In the genomic region with DNA sequence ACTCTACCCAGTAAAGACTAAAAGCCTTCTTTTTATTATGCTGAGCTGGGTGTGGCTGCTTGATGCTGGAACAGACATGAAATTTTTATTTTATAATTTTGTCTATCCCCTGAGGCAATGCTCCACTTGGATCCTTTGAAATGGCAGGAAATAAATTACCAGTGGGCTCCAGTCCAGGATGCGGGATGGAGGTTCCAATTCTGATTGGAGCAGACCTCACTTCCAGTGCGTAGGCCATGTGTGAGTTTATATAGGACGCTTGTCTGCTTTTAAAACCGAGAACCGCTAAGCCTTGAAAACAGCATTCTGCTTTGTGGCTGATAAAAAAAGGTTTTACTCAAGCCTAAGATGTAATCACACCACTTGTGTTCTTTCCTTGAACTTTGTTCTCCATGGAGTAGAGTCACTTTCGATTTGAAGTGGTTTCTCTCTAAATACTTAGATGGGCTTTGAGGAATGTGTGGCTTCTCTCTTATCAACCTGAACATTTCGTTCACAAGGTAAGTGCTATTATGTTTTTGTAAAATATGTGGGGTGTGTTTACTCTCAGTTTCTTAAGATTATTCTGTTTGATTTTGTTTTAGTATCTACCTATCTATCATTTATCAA, we compare ENCODE assay signal across 11 mouse cellular contexts.
A peak's percentile ranks its signal among the peaks of the same experiment; 100 is the strongest.
DNase-seq lines count a peak whose midpoint lies in the region; ATAC-seq and TF ChIP-seq lines count a peak whose summit lies in the region.
"Had no signal": no experiment of that assay in that cellular context is flagged by ENCODE, and none has a peak within 500 bp of the region (broad histone marks: within the 10 kb centered on the region; RNA-seq: fewer than 3 reads in every experiment).

No protein-coding gene starts in this region.

- TF ChIP-seq POLR2A in kidney, adult 2 months (IDR thresholded peaks at IDR 0.05; ENCODE audit: low read depth, low read length) = no peak

- no peak for TF ChIP-seq CTCF in kidney, adult 2 months (conservative IDR thresholded peaks at IDR 0.05; ENCODE audit: insufficient read depth, insufficient read length, low read depth, low read length)

- no peak overlapping the region for H3K9ac ChIP-seq in embryonic facial prominence, embryonic 14.5 days (ENCODE audit: low read depth, low read length)
- H3K9ac ChIP-seq: embryonic facial prominence, embryonic 12.5 days; heart, embryonic 13.5 days; liver, embryonic 13.5 days had no signal

- H3K27ac ChIP-seq in kidney, adult 2 months (ENCODE audit: insufficient read depth, low read depth, low read length) = no peak overlapping the region
- H3K27ac ChIP-seq in embryonic facial prominence, embryonic 14.5 days (replicated peaks; ENCODE audit: low read depth, low read length) = no peak overlapping the region
- H3K27ac ChIP-seq: embryonic facial prominence, embryonic 12.5 days; heart, embryonic 13.5 days; liver, embryonic 13.5 days had no signal

- no peak overlapping the region for H3K4me3 ChIP-seq in kidney, adult 2 months (ENCODE audit: insufficient read depth, low read depth, low read length)
- no peak overlapping the region for H3K4me3 ChIP-seq in embryonic facial prominence, embryonic 14.5 days (ENCODE audit: low read depth, low read length)
- H3K4me3 ChIP-seq: embryonic facial prominence, embryonic 12.5 days; heart, embryonic 13.5 days; liver, embryonic 13.5 days had no signal

- 0 out of 2 replicates have a peak overlapping the region, but pooled peaks have one; percentile 4 for H3K4me2 ChIP-seq in embryonic facial prominence, embryonic 14.5 days (ENCODE audit: low read depth, low read length)
- H3K4me2 ChIP-seq: embryonic facial prominence, embryonic 12.5 days; heart, embryonic 13.5 days; liver, embryonic 13.5 days had no signal

- no peak for ATAC-seq in embryonic facial prominence, embryonic 14.5 days (ENCODE audit: low read depth)

- 63% methylated on average over 7 of the region's 7 CpGs for WGBS in kidney, adult 2 months
- WGBS in embryonic facial prominence, embryonic 14.5 days = 47% methylated on average over 7 of the region's 7 CpGs

- H3K36me3 ChIP-seq in kidney, adult 2 months (ENCODE audit: control insufficient read depth, insufficient read depth, low read length) = no peaks in the 10 kb centered on the region
- no peaks in the 10 kb centered on the region for H3K36me3 ChIP-seq in embryonic facial prominence, embryonic 14.5 days (ENCODE audit: control insufficient read depth, insufficient read depth, low read length)
- H3K36me3 ChIP-seq: embryonic facial prominence, embryonic 12.5 days; heart, embryonic 13.5 days; liver, embryonic 13.5 days had no signal

- DNase-seq in adrenal gland, postnatal 25 days = peak; percentile 6
- no peak for DNase-seq in adrenal gland, postnatal 14 days
- peak; percentile 21 for DNase-seq in kidney, adult 2 months
- DNase-seq in kidney, postnatal 10 days = no peak
- DNase-seq in embryonic facial prominence, embryonic 14.5 days (ENCODE audit: low spot score) = peak; percentile 75
- DNase-seq in right cerebral cortex, adult 2 months (ENCODE audit: low spot score in 2 of 2) = peak; percentile 56 to 62
- DNase-seq in adipocyte (ENCODE audit: low spot score) = no peak
- no peak for DNase-seq in cerebellum, postnatal 25 days
- DNase-seq: liver, embryonic 13.5 days had no signal

- H3K27me3 ChIP-seq in kidney, adult 2 months (replicated peaks; ENCODE audit: control insufficient read depth, insufficient read depth, low read length) = no peaks in the 10 kb centered on the region
- H3K27me3 ChIP-seq in embryonic facial prominence, embryonic 14.5 days (replicated peaks; ENCODE audit: control insufficient read depth, insufficient read depth, low read length) = no peaks in the 10 kb centered on the region
- H3K27me3 ChIP-seq: embryonic facial prominence, embryonic 12.5 days; heart, embryonic 13.5 days; liver, embryonic 13.5 days had no signal

- H3K4me1 ChIP-seq in kidney, adult 2 months (ENCODE audit: control insufficient read depth, insufficient read depth, low read length) = peaks cover 43% of the 10 kb centered on the region
- H3K4me1 ChIP-seq in embryonic facial prominence, embryonic 14.5 days (ENCODE audit: control insufficient read depth, insufficient read depth, low read length) = peaks cover 9% of the 10 kb centered on the region
- H3K4me1 ChIP-seq: embryonic facial prominence, embryonic 12.5 days; liver, embryonic 13.5 days had no signal

- H3K9me3 ChIP-seq in embryonic facial prominence, embryonic 14.5 days (ENCODE audit: control insufficient read depth, low read length) = no peaks in the 10 kb centered on the region
- H3K9me3 ChIP-seq: embryonic facial prominence, embryonic 12.5 days; heart, embryonic 13.5 days; liver, embryonic 13.5 days had no signal

Comparison
In these comparisons a context has a peak if more than half of its experiments do, and no peak if none do; other contexts are left out.
1. DNase-seq: peak in adrenal gland, postnatal 25 days (single experiment), kidney, adult 2 months (single experiment), embryonic facial prominence, embryonic 14.5 days (single experiment) and right cerebral cortex, adult 2 months (2 of 2); none in adrenal gland, postnatal 14 days (single experiment), kidney, postnatal 10 days (single experiment), adipocyte (single experiment) and cerebellum, postnatal 25 days (0 of 2).